Mouse (Mus musculus) forebrain, embryonic 14.5 days (tissue): ENCODE measurements around the gene Ptprt. TPM values are rescaled to one million over a fixed set of nuclear protein-coding genes. Genes with fewer than 3 reads are reported as not detected.
A peak's percentile ranks its signal among the peaks of the same experiment; 100 is the strongest.
"Not testable (repeated sequence)": the region's sequence is repeated elsewhere in the genome, so short reads cannot be mapped to it uniquely, and the experiment has no call there.

Source experiments
- ATAC-seq: fragments of 200-750 bp; cut with Nextera tagmentation; 2 replicates; pipeline ENCODE4 v1.8.0; 2017; ENCODE audit warnings: mild to moderate bottlenecking, moderate library complexity
- DNase-seq: peaks from one replicate; pipeline ENCODE4 v3.0.0-alpha.2; 2015; ENCODE audit warnings: low spot score
- H3K27ac ChIP-seq: fragments of 300-500 bp; sonication (generic); 2 replicates; pipeline ENCODE4 v1.5.1; 2014; ENCODE audit warnings: low read depth, mild to moderate bottlenecking, control low read depth, low read length, moderate library complexity
- H3K27me3 ChIP-seq: fragments of 300-500 bp; sonication (generic); replicated peaks from 2 replicates; pipeline ENCODE4 v1.6.1; 2014; ENCODE audit warnings: low read length, control low read depth, mixed read lengths; ENCODE audit not compliant: control insufficient read depth, insufficient read depth
- H3K36me3 ChIP-seq: fragments of 300-500 bp; sonication (generic); 2 replicates; pipeline ENCODE4 v1.6.1; 2014; ENCODE audit warnings: low read length, control low read depth; ENCODE audit not compliant: control insufficient read depth, insufficient read depth
- H3K4me1 ChIP-seq: fragments of 300-500 bp; sonication (generic); 2 replicates; pipeline ENCODE4 v1.6.1; 2014; ENCODE audit warnings: antibody characterized with exemption, low read length, control low read depth; ENCODE audit not compliant: control insufficient read depth, insufficient read depth
- H3K4me2 ChIP-seq: fragments of 300-500 bp; sonication (generic); 2 replicates; pipeline ENCODE4 v1.6.1; 2014; ENCODE audit warnings: mild to moderate bottlenecking, control low read depth, low read length
- H3K4me3 ChIP-seq: fragments of 300-500 bp; sonication (generic); 2 replicates; pipeline ENCODE4 v1.5.1; 2014; ENCODE audit warnings: low read depth, low read length, control low read depth
- H3K9ac ChIP-seq: fragments of 300-500 bp; sonication (generic); 2 replicates; pipeline ENCODE4 v1.6.1; 2014; ENCODE audit warnings: mild to moderate bottlenecking, low read length, control low read depth, moderate library complexity
- H3K9me3 ChIP-seq: fragments of 300-500 bp; sonication (generic); replicated peaks from 2 replicates; pipeline ENCODE4 v1.6.1; 2016; ENCODE audit warnings: low read length, control low read depth, mixed read lengths; ENCODE audit not compliant: control insufficient read depth
- WGBS: fragments of 180-500 bp; shearing (Covaris S2); extraction: QIAGEN DNeasy Blood & Tissue Kit; methylation state at CpG from one replicate; pipeline ENCODE4 v1.1.7; 2014; 5-methylcytosine and 5-hydroxymethylcytosine counted together
- polyA plus RNA-seq: library from polyadenylated mRNA; unstranded; fragments of >200 nt; fragmentation: Nextera tagmentation; extraction: Ambion mirVana; gene quantifications from 2 replicates; pipeline ENCODE4 v1.2.1, GENCODE M21; 2014

Ptprt gene
- polyA plus RNA-seq, 1 experiment from 2014 or later = 3.6 TPM

- 73% methylated on average over 5 of the region's 5 CpGs for WGBS
- Histone ChIP-seq H3K36me3 (no peaks in the 10 kb centered on the region), H3K27me3 (no peaks in the 10 kb centered on the region), H3K9ac (no peak overlapping the region), H3K4me2 (no peak overlapping the region), H3K4me1 (no peaks in the 10 kb centered on the region), H3K4me3 (no peak overlapping the region), H3K9me3 (no peaks in the 10 kb centered on the region), H3K27ac (no peak overlapping the region)
- peak; percentile 37 for DNase-seq
- no peak for ATAC-seq
These were observed 463.6 kb downstream of the Ptprt start for GRCm38 (mm10) chr2:162197316-162197715.

DNA sequence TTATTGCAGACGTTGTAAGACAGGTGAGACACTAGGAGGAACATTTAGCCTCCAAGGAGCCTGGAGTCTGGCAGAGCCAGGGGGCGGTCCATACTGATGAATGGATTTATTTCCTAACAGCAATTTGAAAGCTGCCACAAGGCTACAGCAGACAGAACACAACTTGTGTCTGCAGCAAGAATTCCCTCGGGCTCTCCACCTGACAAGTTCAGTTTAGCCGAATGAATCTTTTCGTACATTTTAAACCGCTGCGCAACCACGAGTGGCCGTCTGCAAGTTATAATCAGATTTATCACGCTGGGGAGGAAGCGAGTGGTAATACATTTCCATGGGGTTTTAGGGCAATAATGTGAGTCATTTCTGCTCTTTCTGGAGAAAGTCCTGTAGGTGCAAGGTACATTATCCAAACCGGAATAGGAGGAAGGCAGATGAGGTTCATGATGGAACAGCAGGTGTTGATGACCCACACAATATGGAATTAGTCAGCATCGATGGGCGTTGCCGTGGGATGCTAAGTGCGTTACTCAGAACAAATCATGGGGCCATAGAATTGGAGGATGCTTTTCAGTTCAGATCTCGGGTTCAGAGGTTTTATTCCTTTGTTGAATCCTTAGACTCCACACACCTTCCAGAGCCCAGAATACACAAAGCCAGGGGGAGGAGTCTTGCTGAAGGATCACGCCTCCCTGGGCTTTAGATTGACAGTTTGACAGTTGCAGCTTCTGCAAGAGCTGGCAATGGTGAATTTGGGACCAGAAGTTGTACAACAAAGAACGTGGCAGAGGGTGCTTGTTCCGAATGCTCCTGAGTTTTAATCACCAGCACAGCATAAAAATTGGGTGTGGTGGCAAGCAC, 478.1 kb downstream of the Ptprt start:
- WGBS = 71% methylated on average over 20 of the region's 20 CpGs
- Histone ChIP-seq H3K4me3 (no peak overlapping the region), H3K4me2 (no peak overlapping the region), H3K4me1 (no peaks in the 10 kb centered on the region), H3K27ac (no peak overlapping the region), H3K27me3 (no peaks in the 10 kb centered on the region), H3K9ac (no peak overlapping the region), H3K9me3 (no peaks in the 10 kb centered on the region), H3K36me3 (no peaks in the 10 kb centered on the region)
- DNase-seq = peak; percentile 33
- ATAC-seq = no peak

DNA sequence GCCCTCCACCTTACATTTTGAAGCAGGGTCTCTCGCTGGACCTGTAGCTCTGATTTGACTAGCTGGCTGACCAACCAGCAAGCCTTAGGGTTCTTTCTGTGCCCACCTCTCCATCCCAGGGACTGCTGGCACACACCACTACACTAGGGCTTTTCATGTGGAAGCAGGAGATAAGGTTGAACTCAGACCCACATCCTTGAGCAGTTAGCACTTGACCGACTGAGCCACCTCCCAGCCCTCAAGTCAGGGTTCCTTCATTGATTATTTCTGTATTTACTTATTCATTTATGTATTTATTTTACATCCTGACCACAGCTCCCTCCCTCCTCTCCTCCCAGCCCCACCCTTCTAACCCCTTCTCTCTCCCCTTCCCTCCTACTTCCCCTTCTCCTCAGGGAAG, 479.1 kb downstream of the Ptprt start:
- ATAC-seq (no peak), DNase-seq (no peak)
- no peaks in the 10 kb centered on the region for H3K36me3 ChIP-seq
- no peaks in the 10 kb centered on the region for H3K4me1 ChIP-seq
- no peak overlapping the region for H3K4me3 ChIP-seq
- WGBS = 100% methylated on average over 2 of the region's 2 CpGs
- H3K4me2 ChIP-seq = no peak overlapping the region
- H3K9ac ChIP-seq = no peak overlapping the region
- H3K9me3 ChIP-seq = no peaks in the 10 kb centered on the region
- no peak overlapping the region for H3K27ac ChIP-seq
- no peaks in the 10 kb centered on the region for H3K27me3 ChIP-seq

DNA sequence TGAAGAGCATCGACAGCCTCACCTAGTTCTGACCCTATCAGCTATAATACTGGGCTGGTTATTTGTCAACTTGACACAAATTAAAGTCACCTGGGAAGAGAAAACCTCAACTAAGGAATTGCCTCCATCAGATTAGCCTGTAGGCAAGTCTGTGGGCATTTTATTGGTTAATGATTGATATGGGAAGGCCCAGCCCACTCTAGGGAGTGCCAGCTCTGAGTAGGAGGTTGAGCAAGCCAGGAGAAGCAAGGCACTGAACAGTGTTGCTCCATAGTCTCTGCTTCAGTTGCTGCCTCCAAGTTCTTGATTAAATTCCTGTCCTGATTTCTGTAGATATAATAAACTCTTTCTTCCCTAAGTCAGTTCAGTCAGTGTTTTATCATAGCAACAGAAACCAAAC, 488.4 kb downstream of the Ptprt start:
- WGBS = 95% methylated on average over 1 of the region's 1 CpGs
- no peaks in the 10 kb centered on the region for H3K4me1 ChIP-seq

GRCm38 (mm10) chr2:162141845-162142411, 519.0 kb downstream of the Ptprt start:
- peak; percentile 13 for DNase-seq
- Histone ChIP-seq H3K4me1 (no peaks in the 10 kb centered on the region), H3K27me3 (no peaks in the 10 kb centered on the region), H3K9me3 (no peaks in the 10 kb centered on the region), H3K27ac (no peak overlapping the region), H3K9ac (no peak overlapping the region), H3K4me3 (no peak overlapping the region), H3K4me2 (no peak overlapping the region), H3K36me3 (no peaks in the 10 kb centered on the region)
- WGBS = 74% methylated on average over 3 of the region's 3 CpGs
- no peak for ATAC-seq

More for the DNA sequence above, 488.4 kb downstream of the Ptprt start:
- H3K27ac ChIP-seq = no peak overlapping the region
- H3K27me3 ChIP-seq = no peaks in the 10 kb centered on the region
- DNase-seq (no peak), ATAC-seq (no peak)
- H3K9me3 ChIP-seq = no peaks in the 10 kb centered on the region
- H3K9ac ChIP-seq = no peak overlapping the region
- H3K4me3 ChIP-seq = no peak overlapping the region
- H3K4me2 ChIP-seq = no peak overlapping the region
- no peaks in the 10 kb centered on the region for H3K36me3 ChIP-seq

DNA sequence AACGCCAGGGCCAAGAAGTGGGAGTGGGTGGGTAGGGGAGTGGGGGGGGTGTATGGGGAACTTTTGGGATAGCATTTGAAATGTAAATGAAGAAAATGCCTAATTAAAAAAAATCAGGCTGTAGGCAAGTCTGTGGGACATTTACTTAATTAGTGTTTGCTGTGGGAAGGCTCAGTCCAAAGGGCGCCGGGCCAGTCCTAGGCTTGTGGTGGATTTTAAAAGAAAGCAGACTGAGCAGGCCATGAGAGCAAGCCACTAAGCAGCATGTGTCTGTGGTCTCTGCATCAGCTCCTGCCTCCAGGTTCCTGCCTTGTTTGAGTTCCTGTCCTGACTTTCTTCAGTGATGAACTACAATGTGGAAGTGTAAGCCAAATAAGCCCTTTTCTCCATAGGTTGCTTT, 524.8 kb downstream of the Ptprt start:
- DNase-seq = peak; percentile 4
- ATAC-seq = not testable (repeated sequence)
- 54% methylated on average over 3 of the region's 3 CpGs for WGBS

GRCm38 (mm10) chr2:162131607-162132304, 529.2 kb downstream of the Ptprt start:
- no peak overlapping the region for H3K27ac ChIP-seq
- no peak overlapping the region for H3K9ac ChIP-seq
- no peak overlapping the region for H3K4me3 ChIP-seq
- H3K27me3 ChIP-seq = peaks cover 31% of the 10 kb centered on the region
- peaks cover 3% of the 10 kb centered on the region; the same call in 1 of the 2 replicates for H3K4me1 ChIP-seq
- 19% methylated on average over 4 of the region's 4 CpGs for WGBS
- peak; percentile 91 for ATAC-seq
- H3K9me3 ChIP-seq = no peaks in the 10 kb centered on the region
- no peak overlapping the region for H3K4me2 ChIP-seq
- DNase-seq = peak; percentile 81
- H3K36me3 ChIP-seq = no peaks in the 10 kb centered on the region

More for the DNA sequence above, 524.8 kb downstream of the Ptprt start:
- H3K4me1 ChIP-seq, H3K27ac ChIP-seq, H3K9me3 ChIP-seq, H3K9ac ChIP-seq, H3K36me3 ChIP-seq, H3K4me3 ChIP-seq, H3K4me2 ChIP-seq: not testable (repeated sequence)
- H3K27me3 ChIP-seq = peaks cover 20% of the 10 kb centered on the region; the same call in 1 of the 2 replicates

- Histone ChIP-seq H3K27me3 (peaks cover 32% of the 10 kb centered on the region), H3K4me1 (peaks cover 3% of the 10 kb centered on the region; the same call in 1 of the 2 replicates), H3K4me3 (no peak overlapping the region), H3K27ac (no peak overlapping the region), H3K9ac (no peak overlapping the region), H3K9me3 (no peaks in the 10 kb centered on the region), H3K36me3 (no peaks in the 10 kb centered on the region), H3K4me2 (no peak overlapping the region)
- 85% methylated on average over 1 of the region's 1 CpGs for WGBS
- ATAC-seq (no peak), DNase-seq (no peak)
These were observed 531.1 kb downstream of the Ptprt start for GRCm38 (mm10) chr2:162129896-162130295.
